Mouse (Mus musculus) forebrain, embryonic 10.5 days (tissue): Measurements from ENCODE around the gene Cpt1b. TPM values are rescaled to one million over a fixed set of nuclear protein-coding genes. Genes with fewer than 3 reads are reported as not detected.
A peak's percentile ranks its signal among the peaks of the same experiment; 100 is the strongest.

Experiments
- DNase-seq: peaks from one replicate; pipeline ENCODE4 v3.0.0-alpha.2; 2017; ENCODE audit warnings: low spot score; ENCODE audit errors: extremely low spot score
- H3K27ac ChIP-seq: fragments of 300-500 bp; sonication (generic); 2 replicates; pipeline ENCODE4 v1.5.1; 2016; ENCODE audit warnings: mild to moderate bottlenecking
- H3K27me3 ChIP-seq: fragments of 300-500 bp; sonication (generic); 2 replicates; pipeline ENCODE4 v1.6.1; 2016; ENCODE audit warnings: mild to moderate bottlenecking; ENCODE audit not compliant: poor library complexity, severe bottlenecking
- H3K36me3 ChIP-seq: fragments of 300-500 bp; sonication (generic); replicated peaks from 2 replicates; pipeline ENCODE4 v1.6.1; 2016; ENCODE audit warnings: mild to moderate bottlenecking, moderate library complexity
- H3K4me1 ChIP-seq: fragments of 300-500 bp; sonication (generic); 2 replicates; pipeline ENCODE4 v1.6.1; 2016
- H3K4me3 ChIP-seq: fragments of 300-500 bp; sonication (generic); 2 replicates; pipeline ENCODE4 v1.5.1; 2016; ENCODE audit warnings: mild to moderate bottlenecking, moderate library complexity
- H3K9me3 ChIP-seq: fragments of 300-500 bp; sonication (generic); 2 replicates; pipeline ENCODE4 v1.6.1; 2016; ENCODE audit warnings: mild to moderate bottlenecking, moderate library complexity
- WGBS: fragments of 180-500 bp; shearing (Covaris S2); methylation state at CpG from one replicate; pipeline ENCODE4 v1.1.7; 2016; 5-methylcytosine and 5-hydroxymethylcytosine counted together
- polyA plus RNA-seq: library from polyadenylated mRNA; unstranded; fragments of >200 nt; fragmentation: Nextera tagmentation; extraction: Ambion mirVana; gene quantifications from 2 replicates; pipeline ENCODE4 v1.2.1, GENCODE M21; 2016

The Cpt1b gene
- polyA plus RNA-seq, 1 experiment from 2014 or later = 0.67 TPM

GRCm38 (mm10) chr15:89374801-89375534, 50.7 kb downstream of the Cpt1b start:
- no peak for DNase-seq
- H3K4me3 ChIP-seq = 0 out of 2 replicates have a peak overlapping the region, but pooled peaks have one; percentile 74
- no peaks in the 10 kb centered on the region for H3K9me3 ChIP-seq
- H3K27me3 ChIP-seq = peaks cover 55% of the 10 kb centered on the region
- WGBS = 91% methylated on average over 17 of the region's 17 CpGs
- H3K36me3 ChIP-seq = peaks cover 32% of the 10 kb centered on the region
- peak overlapping the region; percentile 95; the same call in 1 of the 2 replicates for H3K27ac ChIP-seq
- peaks cover 61% of the 10 kb centered on the region for H3K4me1 ChIP-seq

- no peak for DNase-seq
- Histone ChIP-seq H3K36me3 (peaks cover 38% of the 10 kb centered on the region), H3K9me3 (no peaks in the 10 kb centered on the region), H3K4me3 (peak overlapping the region; percentile 74), H3K4me1 (peaks cover 58% of the 10 kb centered on the region), H3K27ac (peak overlapping the region; percentile 95), H3K27me3 (peaks cover 49% of the 10 kb centered on the region)
- 49% methylated on average over 9 of the region's 9 CpGs for WGBS
Observed at GRCm38 (mm10) chr15:89374340-89374739, 51.3 kb downstream of the Cpt1b start.

- Histone ChIP-seq H3K4me3 (peak within 1 kb of the TSS; percentile 74), H3K27ac (peak within 1 kb of the TSS; percentile 95), H3K36me3 (peaks cover 44% of the 10 kb centered on the region), H3K4me1 (peaks cover 53% of the 10 kb centered on the region), H3K9me3 (no peaks in the 10 kb centered on the region), H3K27me3 (peaks cover 44% of the 10 kb centered on the region)
- peak; percentile 97 for DNase-seq
- under 1% methylated on average over 42 of the region's 42 CpGs for WGBS
Observed at GRCm38 (mm10) chr15:89373762-89374248, 51.9 kb downstream of the Cpt1b start, which contains the start of gene Sco2. Gene Sco2, minus strand, starts transcription at chr15:89373846.

- H3K36me3 ChIP-seq = peaks cover 50% of the 10 kb centered on the region
- no peaks in the 10 kb centered on the region for H3K9me3 ChIP-seq
- peak; percentile 72 for DNase-seq
- peak overlapping the region; percentile 95 for H3K27ac ChIP-seq
- H3K27me3 ChIP-seq = peaks cover 38% of the 10 kb centered on the region
- WGBS = 3% methylated on average over 35 of the region's 35 CpGs
- peak overlapping the region; percentile 74 for H3K4me3 ChIP-seq
- peaks cover 46% of the 10 kb centered on the region for H3K4me1 ChIP-seq
Observed at GRCm38 (mm10) chr15:89373027-89373761, 52.5 kb downstream of the Cpt1b start.

GRCm38 (mm10) chr15:89372536-89372935, 53.1 kb downstream of the Cpt1b start:
- Histone ChIP-seq H3K9me3 (no peaks in the 10 kb centered on the region), H3K27me3 (peaks cover 31% of the 10 kb centered on the region), H3K4me1 (peaks cover 40% of the 10 kb centered on the region), H3K36me3 (peaks cover 56% of the 10 kb centered on the region), H3K4me3 (peak overlapping the region; percentile 74), H3K27ac (0 out of 2 replicates have a peak overlapping the region, but pooled peaks have one; percentile 95)
- 89% methylated on average over 7 of the region's 7 CpGs for WGBS
- DNase-seq = no peak

- Histone ChIP-seq H3K27me3 (peaks cover 26% of the 10 kb centered on the region), H3K4me3 (peak overlapping the region; percentile 74; the same call in 1 of the 2 replicates), H3K9me3 (no peaks in the 10 kb centered on the region), H3K4me1 (peaks cover 35% of the 10 kb centered on the region), H3K36me3 (peaks cover 61% of the 10 kb centered on the region), H3K27ac (no peak overlapping the region)
- WGBS = 89% methylated on average over 13 of the region's 13 CpGs
- no peak for DNase-seq
Observed at GRCm38 (mm10) chr15:89372068-89372467, 53.6 kb downstream of the Cpt1b start.

Other genes starting within 250 kb of the Cpt1b start
- 144 and 155 TPM in 2 replicates for gene Plxnb2, start 245.1 kb downstream of the Cpt1b start, polyA plus RNA-seq
- gene Dennd6b, start 229.4 kb downstream of the Cpt1b start, polyA plus RNA-seq = 26.4 and 27.7 TPM in 2 replicates
- 24.2 and 28.8 TPM in 2 replicates for gene Ppp6r2, start 214.3 kb downstream of the Cpt1b start, polyA plus RNA-seq
- gene Sbf1, start 110.6 kb downstream of the Cpt1b start, polyA plus RNA-seq = 80.7 and 84.9 TPM in 2 replicates
- 0.17 and 0.23 TPM in 2 replicates for gene Adm2, start 103.1 kb downstream of the Cpt1b start, polyA plus RNA-seq
- not detected in 2 replicates for gene Miox, start 91.5 kb downstream of the Cpt1b start, polyA plus RNA-seq
- 48.6 and 50.0 TPM in 2 replicates for gene Lmf2, start 70.2 kb downstream of the Cpt1b start, polyA plus RNA-seq
- 202 and 208 TPM in 2 replicates for gene Ncaph2, start 70.1 kb downstream of the Cpt1b start, polyA plus RNA-seq
- 6.6 and 7.2 TPM in 2 replicates for gene Sco2, start 52.0 kb downstream of the Cpt1b start, polyA plus RNA-seq
- gene Tymp, start 48.8 kb downstream of the Cpt1b start, polyA plus RNA-seq = 1.2 and 1.4 TPM in 2 replicates
- 0.38 and 0.46 TPM in 2 replicates for gene Odf3b, start 46.6 kb downstream of the Cpt1b start, polyA plus RNA-seq
- 0.04 TPM in 1 of 2 replicates, not detected in the other for gene Klhdc7b, start 40.9 kb downstream of the Cpt1b start, polyA plus RNA-seq
- gene Syce3, start 15.4 kb downstream of the Cpt1b start, polyA plus RNA-seq = not detected in 2 replicates
- 3.9 and 4.3 TPM in 2 replicates for gene C730034F03Rik, start 3.7 kb upstream of the Cpt1b start, polyA plus RNA-seq
- gene Gm44502, start 3.8 kb upstream of the Cpt1b start, polyA plus RNA-seq = not detected in 2 replicates
- gene Chkb, start 4.0 kb upstream of the Cpt1b start, polyA plus RNA-seq = 44.0 and 45.1 TPM in 2 replicates
- gene Mapk8ip2, start 28.1 kb upstream of the Cpt1b start, polyA plus RNA-seq = 21.2 and 22.4 TPM in 2 replicates
- 10.7 and 11.4 TPM in 2 replicates for gene Arsa, start 51.6 kb upstream of the Cpt1b start, polyA plus RNA-seq
- 2.2 and 3.0 TPM in 2 replicates for gene Shank3, start 73.8 kb upstream of the Cpt1b start, polyA plus RNA-seq
- gene Acr, start 142.5 kb upstream of the Cpt1b start, polyA plus RNA-seq = 0.27 TPM in 1 of 2 replicates, not detected in the other
- gene Rabl2, start 166.1 kb upstream of the Cpt1b start, polyA plus RNA-seq = 73.0 and 78.6 TPM in 2 replicates